Mouse (Mus musculus) NIH3T3 (cell line): ENCODE measurements around the gene Gpr146.
A peak's percentile ranks its signal among the peaks of the same experiment; 100 is the strongest.

Experiments used
- DNase-seq: peaks from one replicate; pipeline ENCODE4 v3.0.0-alpha.2; 2012; ENCODE audit warnings: low read depth

The Gpr146 gene

GRCm38 (mm10) chr5:139429818-139430341, 52.4 kb downstream of the Gpr146 start:
- DNase-seq: no peak

GRCm38 (mm10) chr5:139432333-139432732, 54.8 kb downstream of the Gpr146 start:
- DNase-seq: no peak

- no peak for DNase-seq
Observed at GRCm38 (mm10) chr5:139432747-139433508, 55.4 kb downstream of the Gpr146 start.

- no peak for DNase-seq
Observed at GRCm38 (mm10) chr5:139433842-139434568, 56.5 kb downstream of the Gpr146 start.

GRCm38 (mm10) chr5:139434940-139435339, 57.4 kb downstream of the Gpr146 start:
- DNase-seq: no peak

- DNase-seq: no peak
Observed at GRCm38 (mm10) chr5:139437769-139438168, 60.3 kb downstream of the Gpr146 start.

- DNase-seq: no peak
Observed at GRCm38 (mm10) chr5:139438440-139438839, 60.9 kb downstream of the Gpr146 start.

- no peak for DNase-seq
Observed at GRCm38 (mm10) chr5:139440451-139440850, 63.0 kb downstream of the Gpr146 start.

- DNase-seq: no peak
Observed at GRCm38 (mm10) chr5:139440926-139441725, 63.6 kb downstream of the Gpr146 start.

GRCm38 (mm10) chr5:139441726-139442018, 64.2 kb downstream of the Gpr146 start:
- DNase-seq: no peak

GRCm38 (mm10) chr5:139442428-139442827, 64.9 kb downstream of the Gpr146 start:
- no peak for DNase-seq

- no peak for DNase-seq
Observed at GRCm38 (mm10) chr5:139442962-139443361, 65.5 kb downstream of the Gpr146 start.

GRCm38 (mm10) chr5:139445258-139445657, 67.8 kb downstream of the Gpr146 start:
- DNase-seq: peak; percentile 41
